Mouse (Mus musculus) liver, embryonic 13.5 days (tissue): ENCODE measurements at regions not wholly inside any gene's neighbourhood (a gene's known extent, or its start where the extent isn't known, plus 50 kb on each side); places are given as distances from the start of the nearest gene placed in this dataset.

Source experiments
- ATAC-seq: fragments of 200-750 bp; cut with Nextera tagmentation; 2 replicates; pipeline ENCODE4 v1.8.0; 2017; ENCODE audit warnings: low read depth, mild to moderate bottlenecking, moderate number of reproducible peaks, moderate library complexity
- DNase-seq: peaks from one replicate; pipeline ENCODE4 v3.0.0; 2022
- H3K27ac ChIP-seq: fragments of 300-500 bp; sonication (generic); 2 replicates; pipeline ENCODE4 v1.5.1; 2015; ENCODE audit warnings: moderate library complexity, mild to moderate bottlenecking, inconsistent platforms
- H3K27me3 ChIP-seq: fragments of 300-500 bp; sonication (generic); 2 replicates; pipeline ENCODE4 v1.6.1; 2015; ENCODE audit warnings: mild to moderate bottlenecking, inconsistent platforms
- H3K36me3 ChIP-seq: fragments of 300-500 bp; sonication (generic); 2 replicates; pipeline ENCODE4 v1.6.1; 2015; ENCODE audit warnings: mild to moderate bottlenecking, inconsistent platforms
- H3K4me1 ChIP-seq: fragments of 300-500 bp; sonication (generic); replicated peaks from 2 replicates; pipeline ENCODE4 v1.6.1; 2015; ENCODE audit warnings: inconsistent platforms
- H3K4me2 ChIP-seq: fragments of 300-500 bp; sonication (generic); 2 replicates; pipeline ENCODE4 v1.6.1; 2015; ENCODE audit warnings: inconsistent platforms, mild to moderate bottlenecking, moderate library complexity
- H3K4me3 ChIP-seq: fragments of 300-500 bp; sonication (generic); replicated peaks from 2 replicates; pipeline ENCODE4 v1.5.1; 2015; ENCODE audit warnings: mild to moderate bottlenecking, inconsistent platforms
- H3K9ac ChIP-seq: fragments of 300-500 bp; sonication (generic); 2 replicates; pipeline ENCODE4 v1.6.1; 2015; ENCODE audit warnings: mild to moderate bottlenecking, inconsistent platforms
- H3K9me3 ChIP-seq: fragments of 300-500 bp; sonication (generic); replicated peaks from 2 replicates; pipeline ENCODE4 v1.6.1; 2016; ENCODE audit warnings: inconsistent platforms
- WGBS: fragments of 180-500 bp; shearing (Covaris S2); methylation state at CpG from one replicate; pipeline ENCODE4 v1.1.7; 2015; ENCODE audit not compliant: insufficient replicate concordance; 5-methylcytosine and 5-hydroxymethylcytosine counted together

GRCm38 (mm10) chr9:61235653-61236610, 136.2 kb upstream of the Tle3 start:
- H3K27ac ChIP-seq = no peak overlapping the region
- 62% methylated on average over 17 of the region's 17 CpGs for WGBS
- H3K9me3 ChIP-seq = no peaks in the 10 kb centered on the region
- no peak overlapping the region for H3K4me2 ChIP-seq
- DNase-seq = no peak
- H3K4me3 ChIP-seq = no peak overlapping the region
- no peak for ATAC-seq
- no peaks in the 10 kb centered on the region for H3K4me1 ChIP-seq
- H3K36me3 ChIP-seq = no peaks in the 10 kb centered on the region
- no peak overlapping the region for H3K9ac ChIP-seq
- H3K27me3 ChIP-seq = no peaks in the 10 kb centered on the region

- H3K4me1 ChIP-seq = no peaks in the 10 kb centered on the region
- H3K36me3 ChIP-seq = no peaks in the 10 kb centered on the region
- H3K9me3 ChIP-seq = no peaks in the 10 kb centered on the region
- H3K9ac ChIP-seq = no peak overlapping the region
- no peak for DNase-seq
- H3K27ac ChIP-seq = no peak overlapping the region
- ATAC-seq = no peak
- no peak overlapping the region for H3K4me2 ChIP-seq
- WGBS = 32% methylated on average over 4 of the region's 4 CpGs
- H3K27me3 ChIP-seq = no peaks in the 10 kb centered on the region
- H3K4me3 ChIP-seq = no peak overlapping the region
Observed at GRCm38 (mm10) chr9:61238687-61239250, 133.4 kb upstream of the Tle3 start.

- Histone ChIP-seq H3K27me3 (no peaks in the 10 kb centered on the region), H3K36me3 (no peaks in the 10 kb centered on the region), H3K9ac (no peak overlapping the region), H3K4me3 (no peak overlapping the region), H3K9me3 (no peaks in the 10 kb centered on the region), H3K4me2 (no peak overlapping the region), H3K4me1 (no peaks in the 10 kb centered on the region), H3K27ac (no peak overlapping the region)
- ATAC-seq (no peak), DNase-seq (no peak)
- 66% methylated on average over 4 of the region's 4 CpGs for WGBS
Observed at GRCm38 (mm10) chr9:61239328-61239727, 132.8 kb upstream of the Tle3 start.

GRCm38 (mm10) chr9:61241442-61241841, 130.7 kb upstream of the Tle3 start:
- 61% methylated on average over 8 of the region's 8 CpGs for WGBS
- no peak for DNase-seq
- ATAC-seq = no peak
- Histone ChIP-seq H3K27ac (no peak overlapping the region), H3K4me3 (no peak overlapping the region), H3K4me1 (no peaks in the 10 kb centered on the region), H3K4me2 (no peak overlapping the region), H3K36me3 (no peaks in the 10 kb centered on the region), H3K9ac (no peak overlapping the region), H3K27me3 (no peaks in the 10 kb centered on the region), H3K9me3 (no peaks in the 10 kb centered on the region)

GRCm38 (mm10) chr9:61242167-61242860, 129.9 kb upstream of the Tle3 start:
- Histone ChIP-seq H3K36me3 (no peaks in the 10 kb centered on the region), H3K4me3 (no peak overlapping the region), H3K4me1 (no peaks in the 10 kb centered on the region), H3K27ac (no peak overlapping the region), H3K4me2 (no peak overlapping the region), H3K27me3 (no peaks in the 10 kb centered on the region), H3K9me3 (no peaks in the 10 kb centered on the region), H3K9ac (no peak overlapping the region)
- 50% methylated on average over 9 of the region's 9 CpGs for WGBS
- ATAC-seq = no peak
- DNase-seq = no peak

- Histone ChIP-seq H3K36me3 (no peaks in the 10 kb centered on the region), H3K9ac (no peak overlapping the region), H3K9me3 (no peaks in the 10 kb centered on the region), H3K4me2 (no peak overlapping the region), H3K4me3 (no peak overlapping the region), H3K27me3 (no peaks in the 10 kb centered on the region), H3K4me1 (no peaks in the 10 kb centered on the region), H3K27ac (no peak overlapping the region)
- WGBS = 53% methylated on average over 6 of the region's 6 CpGs
- no peak for DNase-seq
- ATAC-seq = no peak
Observed at GRCm38 (mm10) chr9:61243289-61243688, 128.9 kb upstream of the Tle3 start.

- DNase-seq (no peak), ATAC-seq (no peak)
- Histone ChIP-seq H3K4me1 (no peaks in the 10 kb centered on the region), H3K36me3 (no peaks in the 10 kb centered on the region), H3K27ac (no peak overlapping the region), H3K4me2 (no peak overlapping the region), H3K9ac (no peak overlapping the region), H3K4me3 (no peak overlapping the region), H3K9me3 (no peaks in the 10 kb centered on the region), H3K27me3 (no peaks in the 10 kb centered on the region; the same call in 1 of the 2 replicates)
- WGBS = 63% methylated on average over 5 of the region's 5 CpGs
Observed at GRCm38 (mm10) chr9:61249691-61250425, 122.3 kb upstream of the Tle3 start.

GRCm38 (mm10) chr9:61251606-61252005, 120.6 kb upstream of the Tle3 start:
- no peak overlapping the region for H3K9ac ChIP-seq
- ATAC-seq (no peak), DNase-seq (peak; percentile 12)
- no peaks in the 10 kb centered on the region; the same call in 1 of the 2 replicates for H3K27me3 ChIP-seq
- H3K36me3 ChIP-seq = no peaks in the 10 kb centered on the region
- no peak overlapping the region for H3K4me2 ChIP-seq
- no peak overlapping the region for H3K4me3 ChIP-seq
- WGBS = 11% methylated on average over 6 of the region's 6 CpGs
- no peaks in the 10 kb centered on the region for H3K9me3 ChIP-seq
- H3K27ac ChIP-seq = no peak overlapping the region
- H3K4me1 ChIP-seq = no peaks in the 10 kb centered on the region

- H3K4me2 ChIP-seq = no peak overlapping the region
- H3K9ac ChIP-seq = no peak overlapping the region
- H3K4me1 ChIP-seq = no peaks in the 10 kb centered on the region
- no peak overlapping the region for H3K27ac ChIP-seq
- 52% methylated on average over 3 of the region's 3 CpGs for WGBS
- ATAC-seq = no peak
- no peaks in the 10 kb centered on the region for H3K9me3 ChIP-seq
- DNase-seq = no peak
- no peaks in the 10 kb centered on the region for H3K36me3 ChIP-seq
- H3K4me3 ChIP-seq = no peak overlapping the region
- H3K27me3 ChIP-seq = no peaks in the 10 kb centered on the region; the same call in 1 of the 2 replicates
Observed at GRCm38 (mm10) chr9:61253761-61254160, 118.4 kb upstream of the Tle3 start.

GRCm38 (mm10) chr9:61257488-61257887, 114.7 kb upstream of the Tle3 start:
- Histone ChIP-seq H3K27me3 (peaks cover 5% of the 10 kb centered on the region), H3K9ac (no peak overlapping the region), H3K27ac (no peak overlapping the region), H3K4me2 (no peak overlapping the region), H3K4me3 (no peak overlapping the region), H3K36me3 (no peaks in the 10 kb centered on the region), H3K4me1 (0 out of 2 replicates have a peak, but pooled peaks cover 4% of the 10 kb centered on the region), H3K9me3 (no peaks in the 10 kb centered on the region)
- 42% methylated on average over 4 of the region's 4 CpGs for WGBS
- DNase-seq (no peak), ATAC-seq (no peak)

GRCm38 (mm10) chr9:61258100-61258499, 114.1 kb upstream of the Tle3 start:
- Histone ChIP-seq H3K4me3 (no peak overlapping the region), H3K4me1 (0 out of 2 replicates have a peak, but pooled peaks cover 4% of the 10 kb centered on the region), H3K9ac (no peak overlapping the region), H3K9me3 (no peaks in the 10 kb centered on the region), H3K27me3 (peaks cover 7% of the 10 kb centered on the region), H3K4me2 (no peak overlapping the region), H3K27ac (no peak overlapping the region), H3K36me3 (no peaks in the 10 kb centered on the region)
- DNase-seq = no peak
- WGBS = 54% methylated on average over 5 of the region's 5 CpGs
- no peak for ATAC-seq
